Comparison of ENCODE assay signal across 25 mouse cellular contexts in the genomic region with DNA sequence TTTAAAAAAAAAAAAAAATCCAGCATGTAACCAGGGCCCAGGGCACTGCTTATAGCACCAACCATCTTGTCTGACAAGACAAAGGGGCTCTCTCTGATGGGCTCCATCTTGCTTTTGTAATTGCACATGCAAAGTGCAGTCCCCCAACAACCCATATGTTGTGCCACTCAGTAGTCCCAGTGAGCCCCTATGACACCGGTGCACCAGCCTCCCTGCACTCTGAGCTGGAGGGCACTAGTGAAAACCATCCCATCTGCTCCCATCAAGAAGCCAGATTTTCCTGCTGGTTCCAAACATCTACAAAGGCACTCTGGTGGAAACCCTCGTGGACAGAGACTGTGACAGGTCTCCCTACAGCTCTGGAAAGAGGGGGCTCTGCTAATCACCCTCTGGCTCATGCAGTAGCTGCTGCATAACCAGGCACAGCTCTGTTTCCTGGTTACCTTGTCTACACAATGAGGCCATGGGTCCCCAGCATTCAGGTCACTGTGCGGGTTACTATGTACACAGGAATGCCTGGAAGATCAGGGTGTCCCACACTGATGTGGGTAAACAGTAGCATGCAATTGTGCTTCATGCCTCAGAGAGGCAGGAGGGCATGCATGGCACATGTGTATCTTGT. TPM values are rescaled to one million over a fixed set of nuclear protein-coding genes. Genes with fewer than 3 reads are reported as not detected.
DNase-seq lines count a peak whose midpoint lies in the region; ATAC-seq lines count a peak whose summit lies in the region.
"Had no signal": no experiment of that assay in that cellular context is flagged by ENCODE, and none has a peak within 500 bp of the region (broad histone marks: within the 10 kb centered on the region; RNA-seq: fewer than 3 reads in every experiment).

No protein-coding gene starts in this region.

- no peak overlapping the region for H3K27ac ChIP-seq in heart, embryonic 10.5 days
- no peak overlapping the region for H3K27ac ChIP-seq in hindbrain, embryonic 16.5 days (ENCODE audit: low read depth, low read length)
- H3K27ac ChIP-seq in hindbrain, embryonic 11.5 days (ENCODE audit: low read depth, low read length), result no peak overlapping the region
- H3K27ac ChIP-seq: embryonic facial prominence, embryonic 12.5 days; embryonic facial prominence, embryonic 15.5 days; forebrain, embryonic 12.5 days; heart, embryonic 15.5 days had no signal

- H3K4me3 ChIP-seq in heart, embryonic 10.5 days, result no peak overlapping the region
- no peak overlapping the region for H3K4me3 ChIP-seq in hindbrain, embryonic 16.5 days (ENCODE audit: low read length)
- no peak overlapping the region for H3K4me3 ChIP-seq in hindbrain, embryonic 11.5 days (ENCODE audit: low read depth, low read length)
- H3K4me3 ChIP-seq: embryonic facial prominence, embryonic 12.5 days; embryonic facial prominence, embryonic 15.5 days; forebrain, embryonic 12.5 days; heart, embryonic 12.5 days; heart, embryonic 15.5 days had no signal

- 88% methylated on average over 3 of the region's 3 CpGs for WGBS in heart, embryonic 10.5 days
- WGBS in hindbrain, embryonic 16.5 days, result 74% methylated on average over 3 of the region's 3 CpGs
- WGBS in hindbrain, embryonic 11.5 days, result 91% methylated on average over 3 of the region's 3 CpGs

- H3K4me1 ChIP-seq in heart, embryonic 10.5 days, result no peaks in the 10 kb centered on the region
- H3K4me1 ChIP-seq in hindbrain, embryonic 16.5 days (ENCODE audit: control insufficient read depth, insufficient read depth, low read depth, low read length), result no peaks in the 10 kb centered on the region
- no peaks in the 10 kb centered on the region for H3K4me1 ChIP-seq in hindbrain, embryonic 11.5 days (replicated peaks; ENCODE audit: control insufficient read depth, insufficient read depth, low read length)
- H3K4me1 ChIP-seq: embryonic facial prominence, embryonic 12.5 days; forebrain, embryonic 12.5 days; heart, embryonic 12.5 days; heart, embryonic 15.5 days had no signal

- no peaks in the 10 kb centered on the region for H3K27me3 ChIP-seq in heart, embryonic 10.5 days (ENCODE audit: insufficient read depth, poor library complexity, severe bottlenecking)
- no peaks in the 10 kb centered on the region for H3K27me3 ChIP-seq in hindbrain, embryonic 16.5 days (replicated peaks; ENCODE audit: control insufficient read depth, insufficient read depth, low read length)
- H3K27me3 ChIP-seq in hindbrain, embryonic 11.5 days (ENCODE audit: control insufficient read depth, insufficient read depth, low read length), result no peaks in the 10 kb centered on the region
- H3K27me3 ChIP-seq: embryonic facial prominence, embryonic 12.5 days; embryonic facial prominence, embryonic 15.5 days; forebrain, embryonic 12.5 days; heart, embryonic 12.5 days; heart, embryonic 15.5 days had no signal

- peaks cover 94% of the 10 kb centered on the region for H3K36me3 ChIP-seq in heart, embryonic 10.5 days
- H3K36me3 ChIP-seq in hindbrain, embryonic 16.5 days (ENCODE audit: control insufficient read depth, insufficient read depth, low read length), result peaks cover 56% of the 10 kb centered on the region
- H3K36me3 ChIP-seq in hindbrain, embryonic 11.5 days (ENCODE audit: control insufficient read depth, insufficient read depth, low read length), result peaks cover 6% of the 10 kb centered on the region; the same call in 1 of the 2 replicates

- DNase-seq in heart, embryonic 10.5 days (ENCODE audit: low spot score), result peak; percentile 66
- no peak for DNase-seq in heart, postnatal 10 days
- no peak for DNase-seq in hindbrain, embryonic 11.5 days (ENCODE audit: low spot score)
- peak; percentile 31 for DNase-seq in testis, postnatal 10 days (ENCODE audit: low spot score)
- no peak for DNase-seq in testis, postnatal 14 days (ENCODE audit: low spot score)
- DNase-seq: adrenal gland, adult 2 months; adrenal gland, postnatal 14 days; cerebellum, adult 11 months; cerebellum, adult 2 months; cerebellum, adult 9-11 months; cerebellum, postnatal 25 days; gastrocnemius, postnatal 10 days; gastrocnemius, postnatal 36 days; heart, postnatal 14 days; kidney, adult 18-20 months had no signal

- no peak overlapping the region for H3K4me2 ChIP-seq in hindbrain, embryonic 16.5 days (ENCODE audit: low read length)
- H3K4me2 ChIP-seq in hindbrain, embryonic 11.5 days (replicated peaks; ENCODE audit: low read depth, low read length), result no peak overlapping the region
- H3K4me2 ChIP-seq: embryonic facial prominence, embryonic 12.5 days; embryonic facial prominence, embryonic 15.5 days; forebrain, embryonic 12.5 days; heart, embryonic 12.5 days; heart, embryonic 15.5 days had no signal

- intact Hi-C loops in heart, postnatal 10 days (cut with DNase I), result no loop called here

- no peak overlapping the region for H3K9ac ChIP-seq in hindbrain, embryonic 16.5 days (ENCODE audit: low read depth, low read length)
- H3K9ac ChIP-seq in hindbrain, embryonic 11.5 days (ENCODE audit: low read depth, low read length), result no peak overlapping the region
- H3K9ac ChIP-seq: embryonic facial prominence, embryonic 12.5 days; embryonic facial prominence, embryonic 15.5 days; forebrain, embryonic 12.5 days; heart, embryonic 12.5 days; heart, embryonic 15.5 days had no signal

- 0 out of 2 replicates have a peak, but pooled peaks have one; percentile 44 for ATAC-seq in hindbrain, embryonic 16.5 days
- no peak for ATAC-seq in hindbrain, embryonic 11.5 days (ENCODE audit: low FRiP score)
- ATAC-seq: CD4-positive, CD25-positive, alpha-beta regulatory T cell, adult 4 months; forebrain, embryonic 16.5 days; inflammation-experienced regulatory T-cells, adult 6 months; intestine, embryonic 16.5 days had no signal

- H3K9me3 ChIP-seq in heart, embryonic 10.5 days, result no peaks in the 10 kb centered on the region
- H3K9me3 ChIP-seq in hindbrain, embryonic 16.5 days (ENCODE audit: control insufficient read depth, low read length), result no peaks in the 10 kb centered on the region
- H3K9me3 ChIP-seq in hindbrain, embryonic 11.5 days (ENCODE audit: control insufficient read depth, low read length), result no peaks in the 10 kb centered on the region
- H3K9me3 ChIP-seq: embryonic facial prominence, embryonic 12.5 days; embryonic facial prominence, embryonic 15.5 days; forebrain, embryonic 12.5 days; heart, embryonic 12.5 days; heart, embryonic 15.5 days had no signal

RNA-seq across cellular contexts. Expression of a gene that starts 6.8 kb away (rescaled TPM):
- polyA plus RNA-seq in heart, embryonic 10.5 days (2016; fragmentation: Nextera tagmentation; extraction: Ambion mirVana), result 114 and 118 TPM in 2 replicates
- total RNA-seq in heart, postnatal 10 days (2021), result 10 to 100 TPM; 79.0 to 79.6 TPM
- polyA plus RNA-seq in hindbrain, embryonic 16.5 days (2015; fragmentation: Nextera tagmentation; extraction: Ambion mirVana), result 96.4 and 97.4 TPM in 2 replicates
- polyA plus RNA-seq in hindbrain, embryonic 11.5 days (2014; fragmentation: Nextera tagmentation; extraction: Ambion mirVana), result 124 and 133 TPM in 2 replicates

RNA-seq across cellular contexts. Expression of a gene that starts 7.0 kb away (rescaled TPM):
- polyA plus RNA-seq in heart, embryonic 10.5 days (2016; fragmentation: Nextera tagmentation; extraction: Ambion mirVana), result 7.2 and 7.4 TPM in 2 replicates
- total RNA-seq in heart, postnatal 10 days (2021), result 1 to 10 TPM; 3.8 to 3.9 TPM
- polyA plus RNA-seq in hindbrain, embryonic 16.5 days (2015; fragmentation: Nextera tagmentation; extraction: Ambion mirVana), result 10.0 and 11.5 TPM in 2 replicates
- 6.0 and 7.5 TPM in 2 replicates for polyA plus RNA-seq in hindbrain, embryonic 11.5 days (2014; fragmentation: Nextera tagmentation; extraction: Ambion mirVana)

RNA-seq across cellular contexts. Expression of a gene that starts 46.3 kb away (rescaled TPM):
- polyA plus RNA-seq in heart, embryonic 10.5 days (2016; fragmentation: Nextera tagmentation; extraction: Ambion mirVana), result 7.1 and 12.5 TPM in 2 replicates
- total RNA-seq in heart, postnatal 10 days (2021), result 100 to 1,000 TPM; 126 to 144 TPM
- 17.6 and 22.4 TPM in 2 replicates for polyA plus RNA-seq in hindbrain, embryonic 16.5 days (2015; fragmentation: Nextera tagmentation; extraction: Ambion mirVana)
- 6.6 and 8.8 TPM in 2 replicates for polyA plus RNA-seq in hindbrain, embryonic 11.5 days (2014; fragmentation: Nextera tagmentation; extraction: Ambion mirVana)

Comparison
In these comparisons a context has a peak if more than half of its experiments do, and no peak if none do; other contexts are left out.
1. DNase-seq: peak in heart, embryonic 10.5 days (single experiment) and testis, postnatal 10 days (single experiment); none in heart, postnatal 10 days (0 of 2), hindbrain, embryonic 11.5 days (single experiment) and testis, postnatal 14 days (single experiment).